Mouse (Mus musculus) stomach, embryonic 14.5 days (tissue): ENCODE measurements around the gene Dusp18. TPM values are rescaled to one million over a fixed set of nuclear protein-coding genes. Genes with fewer than 3 reads are reported as not detected.

Experiments
- ATAC-seq: fragments of 200-750 bp; cut with Nextera tagmentation; 2 replicates; pipeline ENCODE4 v1.8.0; 2017; ENCODE audit warnings: low read depth, moderate TSS enrichment; ENCODE audit not compliant: insufficient number of reproducible peaks, insufficient read depth, low FRiP score
- H3K27ac ChIP-seq: fragments of 300-500 bp; sonication (generic); 2 replicates; pipeline ENCODE4 v1.5.1; 2014; ENCODE audit warnings: mild to moderate bottlenecking, low read length, moderate library complexity, mixed read lengths
- H3K27me3 ChIP-seq: fragments of 300-500 bp; sonication (generic); 2 replicates; pipeline ENCODE4 v1.6.1; 2014; ENCODE audit warnings: low read length, control low read depth, mixed read lengths; ENCODE audit not compliant: control insufficient read depth, insufficient read depth
- H3K36me3 ChIP-seq: fragments of 300-500 bp; sonication (generic); 2 replicates; pipeline ENCODE4 v1.6.1; 2014; ENCODE audit warnings: mild to moderate bottlenecking, control low read depth, low read length, moderate library complexity, mixed read lengths; ENCODE audit not compliant: control insufficient read depth, insufficient read depth
- H3K4me1 ChIP-seq: fragments of 300-500 bp; sonication (generic); 2 replicates; pipeline ENCODE4 v1.6.1; 2014; ENCODE audit warnings: low read length, control low read depth, mixed read lengths; ENCODE audit not compliant: control insufficient read depth, insufficient read depth
- H3K4me2 ChIP-seq: fragments of 300-500 bp; sonication (generic); replicated peaks from 2 replicates; pipeline ENCODE4 v1.6.1; 2014; ENCODE audit warnings: low read depth, low read length, control low read depth
- H3K4me3 ChIP-seq: fragments of 300-500 bp; sonication (generic); 2 replicates; pipeline ENCODE4 v1.5.1; 2014; ENCODE audit warnings: low read depth, low read length, control low read depth
- H3K9ac ChIP-seq: fragments of 300-500 bp; sonication (generic); replicated peaks from 2 replicates; pipeline ENCODE4 v1.6.1; 2014; ENCODE audit warnings: low read depth, mild to moderate bottlenecking, control low read depth, low read length, moderate library complexity, mixed read lengths
- H3K9me3 ChIP-seq: fragments of 300-500 bp; sonication (generic); 2 replicates; pipeline ENCODE4 v1.6.1; 2016; ENCODE audit warnings: low read depth, low read length, control low read depth; ENCODE audit not compliant: control insufficient read depth
- WGBS: fragments of 180-500 bp; shearing (Covaris S2); extraction: QIAGEN DNeasy Blood & Tissue Kit; methylation state at CpG from one replicate; pipeline ENCODE4 v1.1.7; 2014; 5-methylcytosine and 5-hydroxymethylcytosine counted together
- polyA plus RNA-seq: library from polyadenylated mRNA; unstranded; fragments of >200 nt; fragmentation: Nextera tagmentation; extraction: Ambion mirVana; gene quantifications from 2 replicates; pipeline ENCODE4 v1.2.1, GENCODE M21; 2014

Dusp18 gene
- 12.3 and 13.2 TPM in 2 replicates for polyA plus RNA-seq

GRCm38 (mm10) chr11:3894406-3895281, at the start of gene Dusp18, which contains the start of gene 4921536K21Rik:
Gene Dusp18, plus strand, starts transcription at chr11:3895240.
Gene 4921536K21Rik, minus strand, starts transcription at chr11:3895098.
- Histone ChIP-seq H3K36me3 (peaks cover 3% of the 10 kb centered on the region; the same call in 1 of the 2 replicates), H3K27ac (peak within 1 kb of the TSS; percentile 87), H3K9me3 (no peaks in the 10 kb centered on the region), H3K4me2 (peak within 1 kb of the TSS; percentile 86), H3K9ac (peak within 1 kb of the TSS; percentile 40), H3K4me1 (no peaks in the 10 kb centered on the region), H3K4me3 (peak within 1 kb of the TSS; percentile 52), H3K27me3 (no peaks in the 10 kb centered on the region)
- 4% methylated on average over 46 of the region's 46 CpGs for WGBS
- peak; percentile 96 for ATAC-seq

- no peaks in the 10 kb centered on the region for H3K27me3 ChIP-seq
- no peaks in the 10 kb centered on the region for H3K36me3 ChIP-seq
- ATAC-seq = no peak
- H3K4me2 ChIP-seq = no peak overlapping the region
- H3K4me1 ChIP-seq = no peaks in the 10 kb centered on the region
- H3K27ac ChIP-seq = no peak overlapping the region
- 70% methylated on average over 2 of the region's 2 CpGs for WGBS
- no peak overlapping the region for H3K4me3 ChIP-seq
- H3K9me3 ChIP-seq = no peaks in the 10 kb centered on the region
- H3K9ac ChIP-seq = no peak overlapping the region
Observed at GRCm38 (mm10) chr11:3846351-3846750, 48.7 kb upstream of the Dusp18 start.

- H3K36me3 ChIP-seq = no peaks in the 10 kb centered on the region
- 78% methylated on average over 15 of the region's 15 CpGs for WGBS
- no peak for ATAC-seq
- H3K27me3 ChIP-seq = no peaks in the 10 kb centered on the region
- no peak overlapping the region for H3K9ac ChIP-seq
- no peak overlapping the region for H3K4me3 ChIP-seq
- H3K9me3 ChIP-seq = no peaks in the 10 kb centered on the region
- H3K4me2 ChIP-seq = no peak overlapping the region
- no peaks in the 10 kb centered on the region for H3K4me1 ChIP-seq
- no peak overlapping the region for H3K27ac ChIP-seq
Observed at GRCm38 (mm10) chr11:3849469-3850314, 45.3 kb upstream of the Dusp18 start.

- no peak overlapping the region for H3K4me2 ChIP-seq
Observed at GRCm38 (mm10) chr11:3850315-3850614, 44.8 kb upstream of the Dusp18 start.

GRCm38 (mm10) chr11:3850746-3851277, 44.2 kb upstream of the Dusp18 start:
- no peaks in the 10 kb centered on the region for H3K36me3 ChIP-seq
- no peak overlapping the region for H3K9ac ChIP-seq
- H3K9me3 ChIP-seq = no peaks in the 10 kb centered on the region
- 57% methylated on average over 5 of the region's 5 CpGs for WGBS
- no peaks in the 10 kb centered on the region for H3K27me3 ChIP-seq
- ATAC-seq = 0 out of 2 replicates have a peak, but pooled peaks have one; percentile 14
- no peak overlapping the region for H3K27ac ChIP-seq
- H3K4me3 ChIP-seq = no peak overlapping the region
- H3K4me1 ChIP-seq = no peaks in the 10 kb centered on the region
- no peak overlapping the region for H3K4me2 ChIP-seq

More at GRCm38 (mm10) chr11:3850315-3850614, 44.8 kb upstream of the Dusp18 start:
- WGBS = 72% methylated on average over 2 of the region's 2 CpGs
- H3K36me3 ChIP-seq = no peaks in the 10 kb centered on the region
- no peaks in the 10 kb centered on the region for H3K9me3 ChIP-seq
- no peaks in the 10 kb centered on the region for H3K27me3 ChIP-seq
- H3K4me3 ChIP-seq = no peak overlapping the region
- H3K27ac ChIP-seq = no peak overlapping the region
- no peak overlapping the region for H3K9ac ChIP-seq
- no peak for ATAC-seq
- no peaks in the 10 kb centered on the region for H3K4me1 ChIP-seq

- Histone ChIP-seq H3K36me3 (no peaks in the 10 kb centered on the region), H3K9ac (no peak overlapping the region), H3K27me3 (no peaks in the 10 kb centered on the region), H3K4me3 (no peak overlapping the region), H3K4me2 (no peak overlapping the region), H3K4me1 (no peaks in the 10 kb centered on the region), H3K9me3 (no peaks in the 10 kb centered on the region), H3K27ac (no peak overlapping the region)
- WGBS = 77% methylated on average over 4 of the region's 4 CpGs
- ATAC-seq = no peak
Observed at GRCm38 (mm10) chr11:3851872-3852271, 43.2 kb upstream of the Dusp18 start.

- Histone ChIP-seq H3K4me2 (no peak overlapping the region), H3K9me3 (no peaks in the 10 kb centered on the region), H3K9ac (no peak overlapping the region), H3K4me1 (no peaks in the 10 kb centered on the region), H3K27ac (no peak overlapping the region), H3K27me3 (no peaks in the 10 kb centered on the region), H3K4me3 (no peak overlapping the region), H3K36me3 (no peaks in the 10 kb centered on the region)
- 94% methylated on average over 10 of the region's 10 CpGs for WGBS
- ATAC-seq = no peak
Observed at GRCm38 (mm10) chr11:3853031-3853430, 42.0 kb upstream of the Dusp18 start.

- Histone ChIP-seq H3K27me3 (no peaks in the 10 kb centered on the region), H3K4me3 (no peak overlapping the region), H3K36me3 (no peaks in the 10 kb centered on the region), H3K9me3 (no peaks in the 10 kb centered on the region), H3K27ac (no peak overlapping the region), H3K4me2 (no peak overlapping the region), H3K4me1 (no peaks in the 10 kb centered on the region), H3K9ac (no peak overlapping the region)
- no peak for ATAC-seq
- 73% methylated on average over 5 of the region's 5 CpGs for WGBS
Observed at GRCm38 (mm10) chr11:3853481-3854034, 41.5 kb upstream of the Dusp18 start.
